Mouse (Mus musculus) inflammation-experienced regulatory T-cells, adult 6 months (primary cell): ENCODE measurements around the gene Olfr518. TPM values are rescaled to one million over a fixed set of nuclear protein-coding genes. Genes with fewer than 3 reads are reported as not detected.

Experiments
- ATAC-seq: one replicate; pipeline ENCODE4 v1.8.0; 2017
- polyA plus RNA-seq, 3 experiments: library from polyadenylated mRNA; unstranded; fragments of 100-300 nt; shearing (Covaris generic); gene quantifications; one replicate each; pipeline ENCODE4 v1.2.1; 2017

Olfr518 gene
- polyA plus RNA-seq: not detected

DNA sequence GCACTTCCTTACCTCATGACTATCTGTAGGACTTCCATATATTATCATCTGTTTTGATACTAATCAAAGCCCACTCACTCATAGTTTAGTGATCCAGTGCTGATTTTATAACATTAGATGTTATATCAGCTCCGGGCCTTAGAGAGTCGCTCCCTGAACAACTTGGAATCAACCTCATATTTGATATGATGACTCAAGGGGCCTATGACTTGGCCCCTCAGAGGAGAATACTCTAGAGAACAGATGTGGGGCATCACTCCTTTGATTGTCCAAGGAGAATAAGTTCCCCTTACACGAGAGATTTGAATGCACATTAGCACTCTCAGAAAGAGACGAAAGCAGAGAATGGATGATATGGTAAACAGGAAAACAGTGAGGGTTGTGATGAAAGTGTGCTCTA lies at the start of gene Olfr518:
Gene Olfr518, minus strand, starts transcription at position 101 of the 400 bp plus-strand sequence.
- no peak for ATAC-seq

DNA sequence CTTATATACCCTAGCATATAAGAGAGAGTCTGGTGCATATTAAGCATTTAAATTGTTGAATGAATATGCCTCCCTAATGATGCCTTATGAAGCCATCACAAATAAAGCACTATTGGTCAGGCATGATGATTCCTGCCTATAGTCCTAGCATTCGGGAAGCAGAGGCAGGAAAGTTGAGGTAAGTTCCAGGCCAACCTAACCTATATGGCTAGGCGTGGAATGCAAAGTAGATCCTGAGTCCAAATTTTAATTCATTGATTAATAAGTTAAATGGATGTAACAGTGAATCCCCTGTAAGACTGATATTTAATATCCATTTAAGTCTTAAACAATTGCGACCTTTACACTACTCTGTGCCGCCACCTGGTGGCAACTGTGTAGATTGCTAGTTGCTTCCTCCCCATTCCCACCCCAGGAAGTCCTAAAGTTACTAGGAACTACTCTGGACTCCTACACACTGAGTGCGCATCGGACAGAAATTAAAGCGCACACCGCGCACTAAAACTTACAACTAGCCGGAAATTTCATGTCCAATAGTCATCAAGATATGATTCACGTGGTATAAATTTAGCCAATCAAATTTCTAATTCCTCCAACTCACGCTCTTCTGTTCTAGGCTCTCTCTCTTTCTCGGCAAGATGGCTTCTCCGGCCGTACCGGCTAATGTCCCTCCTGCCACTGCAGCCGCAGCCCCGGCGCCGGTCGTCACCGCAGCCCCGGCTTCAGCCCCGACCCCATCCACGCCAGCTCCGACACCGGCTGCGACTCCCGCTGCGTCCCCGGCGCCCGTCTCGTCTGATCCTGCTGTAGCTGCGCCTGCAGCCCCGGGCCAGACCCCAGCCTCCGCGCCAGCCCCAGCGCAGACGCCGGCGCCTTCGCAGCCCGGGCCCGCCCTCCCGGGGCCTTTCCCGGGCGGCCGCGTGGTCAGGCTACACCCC lies 49.3 kb upstream of the Olfr518 start, which contains the start of gene Eif3f:
Gene Eif3f, plus strand, starts transcription at position 624 of the 938 bp plus-strand sequence.
- ATAC-seq: peak; percentile 96

DNA sequence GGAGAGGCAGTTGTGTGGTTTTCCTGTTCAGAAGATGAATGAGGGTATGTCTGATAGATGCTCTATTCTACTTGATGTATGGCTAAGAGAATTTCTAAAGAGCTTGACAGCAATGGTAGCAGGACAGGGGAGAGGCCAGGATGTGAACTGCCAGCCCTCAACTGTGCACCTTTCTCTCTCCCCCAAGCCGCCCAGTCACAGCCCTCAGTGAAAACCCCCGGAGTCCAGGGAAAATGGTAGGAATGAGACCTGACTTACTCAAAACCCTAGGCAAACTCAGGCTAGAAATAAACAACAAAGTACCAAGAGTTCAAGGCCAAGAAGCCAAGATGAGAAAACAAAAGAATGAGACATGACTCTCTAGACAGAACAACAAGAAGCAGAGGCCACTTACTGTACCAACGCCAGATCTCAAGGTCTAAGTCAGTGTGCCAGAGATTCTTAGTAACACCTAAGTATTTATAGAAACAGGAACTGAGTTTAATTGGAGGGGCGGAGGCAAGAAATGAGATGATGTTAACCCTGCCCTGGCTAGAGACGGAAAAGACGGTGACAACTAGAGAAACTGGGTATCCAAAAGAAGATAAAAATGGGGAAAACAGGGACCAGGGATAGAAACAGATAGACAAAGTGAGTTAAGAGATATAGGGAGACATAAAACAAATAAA lies 45.1 kb upstream of the Olfr518 start, which contains the start of gene Nlrp10:
Gene Nlrp10, minus strand, starts transcription at position 453 of the 668 bp plus-strand sequence.
- no peak for ATAC-seq

DNA sequence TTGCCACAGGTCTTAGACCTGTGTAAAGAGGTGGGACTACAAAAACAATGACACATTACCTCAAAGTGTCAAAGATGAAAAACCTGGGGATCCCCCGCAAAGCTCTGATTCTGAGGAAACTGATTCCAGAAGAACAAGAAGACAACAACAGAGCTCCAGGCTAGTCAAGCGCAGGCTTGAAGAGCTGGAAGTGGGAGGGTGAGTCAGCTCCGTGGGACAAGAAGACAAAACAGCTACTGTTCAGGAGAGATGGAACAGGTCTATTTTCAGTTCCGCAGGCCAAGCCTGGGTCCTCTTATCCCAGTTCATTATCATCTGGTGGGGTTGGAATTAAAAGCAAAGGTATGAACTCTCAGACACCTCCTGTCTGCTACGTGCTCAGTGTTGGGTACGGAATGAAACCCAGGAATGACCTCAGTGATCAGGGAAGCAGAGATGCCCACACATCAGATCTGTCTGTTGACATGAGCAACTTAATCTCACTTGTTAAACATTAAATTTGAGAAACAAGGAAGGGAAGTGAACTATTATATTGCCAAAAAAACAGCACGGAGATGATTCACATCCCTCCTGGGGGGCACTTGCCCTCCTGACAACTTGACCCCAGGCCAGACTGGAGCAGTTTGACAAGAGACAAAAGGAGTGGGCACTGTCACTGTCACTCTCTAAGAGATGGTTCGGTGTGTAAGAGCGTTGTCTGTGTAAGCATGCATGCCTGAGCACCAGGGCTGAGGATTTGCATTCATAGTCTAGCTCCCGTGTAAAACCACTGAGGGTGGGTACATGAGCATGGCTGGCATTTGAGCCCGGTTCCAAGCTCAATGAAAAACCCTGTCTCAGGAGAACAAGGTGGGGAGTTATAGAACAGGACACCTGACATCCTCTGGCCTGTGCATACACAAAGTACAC lies 43.7 kb upstream of the Olfr518 start:
- ATAC-seq: no peak

DNA sequence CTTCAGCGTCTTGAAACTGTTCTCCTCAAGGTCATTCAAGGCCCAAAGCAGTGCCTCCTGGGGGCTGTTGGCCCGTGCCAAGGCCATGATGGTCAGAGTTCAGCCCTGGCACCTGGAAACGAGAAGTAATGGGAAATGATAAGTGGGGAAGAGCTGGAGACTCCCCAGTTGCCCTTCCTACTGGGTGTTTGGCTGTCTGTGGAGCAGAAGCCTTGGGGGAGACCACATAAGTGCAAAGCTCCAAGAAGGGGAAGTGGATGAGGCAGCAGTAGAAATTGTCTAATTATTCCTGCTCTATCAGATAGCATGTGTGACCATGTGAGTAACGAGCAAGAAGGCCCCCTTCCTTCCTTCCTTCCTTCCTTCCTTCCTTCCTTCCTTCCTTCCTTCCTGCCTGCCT lies 42.2 kb upstream of the Olfr518 start:
- no peak for ATAC-seq

DNA sequence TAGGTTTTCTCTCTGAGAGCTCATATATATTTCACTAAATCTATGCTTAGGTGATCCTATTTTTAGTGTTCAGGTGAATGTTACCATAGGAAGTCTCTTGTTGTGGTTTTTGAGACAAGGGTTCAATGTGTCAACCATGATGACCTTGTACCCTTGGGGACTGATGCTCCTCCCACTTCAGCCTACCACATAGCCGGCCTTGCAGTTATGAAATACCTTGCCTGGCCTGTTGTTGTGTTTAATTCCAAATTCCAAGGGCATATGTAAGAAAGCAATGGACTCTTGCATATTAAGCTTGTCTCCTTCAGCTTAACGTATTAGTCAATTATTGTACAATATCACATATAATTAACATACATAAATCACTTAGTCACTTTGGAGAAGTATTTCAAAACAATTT lies 19.2 kb upstream of the Olfr518 start:
- ATAC-seq: no peak

DNA sequence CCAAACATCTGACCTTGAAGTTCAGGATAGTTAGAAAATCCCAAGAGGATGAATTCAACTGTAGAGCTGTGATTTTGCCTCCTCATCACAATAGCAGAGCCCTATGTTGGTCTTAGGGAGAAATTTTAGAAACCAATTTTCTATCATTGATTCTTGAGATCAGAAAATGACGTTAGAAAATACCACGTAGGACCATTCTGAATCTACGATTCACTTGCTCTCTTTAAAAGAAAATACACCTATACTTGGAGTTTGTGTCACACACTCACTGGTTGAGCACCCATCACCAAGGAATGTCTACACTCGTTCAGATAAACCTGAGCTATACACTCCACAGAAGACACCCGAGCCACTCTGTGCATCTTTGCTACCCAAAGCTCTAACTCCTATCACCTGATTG lies 9.5 kb upstream of the Olfr518 start, which contains the start of gene Olfr519:
Gene Olfr519, minus strand, starts transcription at position 101 of the 400 bp plus-strand sequence.
- no peak for ATAC-seq

DNA sequence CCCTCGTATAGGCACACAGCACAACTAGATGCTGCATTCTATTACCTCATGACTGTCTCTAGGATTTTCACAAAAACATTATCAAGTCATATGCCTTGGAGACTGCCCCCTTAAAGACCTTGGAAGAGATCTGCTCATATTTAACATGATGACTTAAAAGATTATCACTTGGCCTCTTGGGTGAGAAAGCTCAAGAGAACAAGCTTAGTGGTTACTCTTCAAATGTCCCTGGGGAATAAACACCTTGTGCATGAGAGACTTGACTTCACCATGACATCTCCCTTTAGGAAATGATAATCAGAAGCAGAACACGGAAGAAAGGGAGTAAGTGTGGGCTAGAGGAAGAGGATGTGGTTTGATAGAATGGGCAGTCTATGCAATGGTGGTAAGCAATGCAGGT lies 12.5 kb downstream of the Olfr518 start, which contains the start of gene Olfr517:
Gene Olfr517, minus strand, starts transcription at position 101 of the 400 bp plus-strand sequence.
- no peak for ATAC-seq

DNA sequence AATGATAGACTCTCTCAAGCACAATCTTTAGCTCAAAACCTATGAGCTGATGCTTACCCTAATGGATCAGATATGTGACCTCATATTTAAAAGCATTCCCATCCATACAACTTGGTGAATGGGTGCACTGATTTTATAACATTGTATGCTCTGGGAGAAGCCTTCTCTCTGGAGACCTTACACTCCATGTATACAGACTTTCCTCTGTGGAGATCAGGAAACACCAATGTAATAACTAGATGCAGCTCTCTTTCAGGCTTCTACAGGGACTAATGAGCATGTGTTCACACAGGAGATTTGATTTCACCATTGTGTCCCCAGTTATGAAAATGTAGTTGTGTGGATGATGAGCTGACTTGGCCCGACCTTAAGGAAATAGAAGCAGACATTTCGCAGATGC lies 34.4 kb downstream of the Olfr518 start, which contains the start of gene Olfr516:
Gene Olfr516, minus strand, starts transcription at position 101 of the 400 bp plus-strand sequence.
- ATAC-seq: no peak

Other genes with a start within 250 kb of the Olfr518 start
- not detected for gene Olfr509, start 233.1 kb downstream of the Olfr518 start, polyA plus RNA-seq
- gene Olfr510, start 218.6 kb downstream of the Olfr518 start, polyA plus RNA-seq: not detected
- not detected for gene Olfr512, start 171.7 kb downstream of the Olfr518 start, polyA plus RNA-seq
- not detected for gene Olfr513, start 134.0 kb downstream of the Olfr518 start, polyA plus RNA-seq
- not detected for gene Olfr514, start 59.0 kb downstream of the Olfr518 start, polyA plus RNA-seq
- not detected for gene Olfr516, start 34.5 kb downstream of the Olfr518 start, polyA plus RNA-seq
- gene Olfr517, start 12.6 kb downstream of the Olfr518 start, polyA plus RNA-seq: not detected
- gene Olfr519, start 9.4 kb upstream of the Olfr518 start, polyA plus RNA-seq: not detected
- gene Nlrp10, start 45.2 kb upstream of the Olfr518 start, polyA plus RNA-seq: under 1 TPM in 1 of 3 experiments, not detected in 2; 0.17 TPM
- 10 to 100 TPM; 29.7 to 43.3 (median 34.1) TPM for gene Eif3f, start 49.4 kb upstream of the Olfr518 start, polyA plus RNA-seq
- under 1 TPM; 0.26 to 0.55 (median 0.52) TPM for gene Tub, start 65.3 kb upstream of the Olfr518 start, polyA plus RNA-seq
- not detected for gene Ric3, start 198.3 kb upstream of the Olfr518 start, polyA plus RNA-seq